Mouse (Mus musculus) erythroblast, embryonic 14.5 days (primary cell): ENCODE data around the gene Opn5.

Source experiments
- GATA1 ChIP-seq: IDR thresholded peaks from 2 replicates; pipeline ENCODE4 v1.6.1; 2012; ENCODE audit warnings: low read length, inconsistent platforms, mixed read lengths
- TAL1 ChIP-seq: IDR thresholded peaks from 3 replicates; pipeline ENCODE4 v1.6.1; 2012; ENCODE audit warnings: low read length, inconsistent platforms, mixed read lengths

DNA sequence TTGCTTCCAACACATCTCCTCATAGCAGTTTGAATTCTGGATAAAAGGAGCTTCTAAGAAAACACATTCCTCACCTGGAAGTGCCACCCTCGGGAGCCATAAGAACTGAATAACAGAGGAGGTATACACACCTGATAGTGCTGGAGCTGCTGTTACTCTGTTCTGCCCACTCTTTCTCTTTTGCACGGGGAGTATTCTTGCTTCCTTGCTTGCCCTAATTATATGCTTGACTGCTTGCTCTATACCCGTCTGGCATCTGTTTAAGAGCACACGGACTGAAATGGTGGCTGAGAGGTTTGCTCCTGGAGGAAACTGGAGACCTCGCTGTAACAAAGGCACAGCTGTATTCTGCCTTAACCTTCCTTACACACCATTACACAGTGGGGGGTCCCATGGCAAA, 81.0 kb downstream of the Opn5 start:
- TF ChIP-seq GATA1 (no peak), TAL1 (no peak)
